Mouse (Mus musculus) 3134 (cell line): Measurements from ENCODE around the gene Mrln.

Experiments used
- DNase-seq: peaks from one replicate; pipeline ENCODE4 v3.0.0-alpha.2; 2011; ENCODE audit warnings: low spot score; ENCODE audit not compliant: insufficient read length; ENCODE audit errors: extremely low read depth

Mrln gene

GRCm38 (mm10) chr10:70250766-70251165, 46.3 kb downstream of the Mrln start:
- DNase-seq = no peak

GRCm38 (mm10) chr10:70254666-70255065, 50.2 kb downstream of the Mrln start:
- DNase-seq = no peak

- DNase-seq = no peak
Measured at GRCm38 (mm10) chr10:70255601-70256210, 51.2 kb downstream of the Mrln start.

GRCm38 (mm10) chr10:70257029-70257428, 52.6 kb downstream of the Mrln start:
- no peak for DNase-seq

GRCm38 (mm10) chr10:70260904-70261303, 56.4 kb downstream of the Mrln start:
- DNase-seq = no peak

GRCm38 (mm10) chr10:70262051-70262450, 57.6 kb downstream of the Mrln start:
- no peak for DNase-seq

- no peak for DNase-seq
Measured at GRCm38 (mm10) chr10:70263681-70264189, 59.3 kb downstream of the Mrln start.

- no peak for DNase-seq
Measured at GRCm38 (mm10) chr10:70264337-70265036, 60.0 kb downstream of the Mrln start.

GRCm38 (mm10) chr10:70266501-70266900, 62.0 kb downstream of the Mrln start:
- no peak for DNase-seq

- no peak for DNase-seq
Measured at GRCm38 (mm10) chr10:70268581-70269446, 64.3 kb downstream of the Mrln start.
